Mouse (Mus musculus) myocyte (in vitro differentiated cells): ENCODE data around the gene En1. TPM values are rescaled to one million over a fixed set of nuclear protein-coding genes. Genes with fewer than 3 reads are reported as not detected.

Experiments
- H3K27me3 ChIP-seq: one replicate; pipeline ENCODE4 v1.6.1; 2011; ENCODE audit not compliant: control insufficient read depth, insufficient read depth, insufficient read length
- H3K36me3 ChIP-seq: one replicate; pipeline ENCODE4 v1.6.1; 2011; ENCODE audit not compliant: control insufficient read depth, insufficient read depth
- H3K4me2 ChIP-seq: one replicate; pipeline ENCODE4 v1.6.1; 2011; ENCODE audit warnings: low read depth, control low read depth
- H3K4me3 ChIP-seq: one replicate; pipeline ENCODE4 v1.5.1; 2011; ENCODE audit warnings: mild to moderate bottlenecking, control low read depth, moderate library complexity
- H3K79me2 ChIP-seq: one replicate; pipeline ENCODE4 v1.6.1; 2011; ENCODE audit not compliant: control insufficient read depth, insufficient read depth
- H3ac ChIP-seq: one replicate; pipeline ENCODE4 v1.6.1; 2011; ENCODE audit not compliant: control insufficient read depth, insufficient read length
- CEBPB ChIP-seq: IDR thresholded peaks from 2 replicates; pipeline ENCODE4 v1.6.1; 2011; ENCODE audit warnings: mild to moderate bottlenecking, moderate library complexity; ENCODE audit not compliant: poor library complexity, insufficient read depth, severe bottlenecking
- E2F4 ChIP-seq: IDR thresholded peaks from one replicate; pipeline ENCODE4 v1.6.1; 2011; ENCODE audit warnings: mild to moderate bottlenecking, control low read depth, moderate library complexity; ENCODE audit not compliant: insufficient read depth
- MAX ChIP-seq: IDR thresholded peaks from one replicate; pipeline ENCODE4 v1.6.1; 2011; ENCODE audit warnings: low read depth, mild to moderate bottlenecking, control low read depth
- MYOD1 ChIP-seq, 3 experiments: IDR thresholded peaks; one replicate each; pipeline ENCODE4 v1.6.1; 2011; ENCODE audit warnings: control low read depth in 2 of 3, low read depth in 2 of 3, mild to moderate bottlenecking in 2 of 3, moderate library complexity in 1 of 3; ENCODE audit not compliant: insufficient read length in 2 of 3, control insufficient read depth in 1 of 3
- MYOG ChIP-seq, 3 experiments: IDR thresholded peaks; one replicate each; pipeline ENCODE4 v1.6.1; 2011; ENCODE audit warnings: control low read depth in 2 of 3, low read depth in 2 of 3, mild to moderate bottlenecking in 2 of 3; ENCODE audit not compliant: insufficient read length in 2 of 3, control insufficient read depth in 1 of 3, insufficient read depth in 1 of 3
- POLR2A ChIP-seq: IDR thresholded peaks from one replicate; pipeline ENCODE4 v1.6.1; 2011; ENCODE audit warnings: low read depth, mild to moderate bottlenecking, control low read depth, moderate library complexity; ENCODE audit not compliant: insufficient read length
- POLR2AphosphoS2 ChIP-seq: IDR thresholded peaks from one replicate; pipeline ENCODE4 v1.6.1; 2011; ENCODE audit warnings: low read depth, control low read depth; ENCODE audit not compliant: insufficient read length
- REST ChIP-seq: IDR thresholded peaks from one replicate; pipeline ENCODE4 v1.6.1; 2011; ENCODE audit warnings: mild to moderate bottlenecking, control low read depth, moderate library complexity; ENCODE audit not compliant: insufficient read depth, insufficient read length
- SRF ChIP-seq: IDR thresholded peaks from one replicate; pipeline ENCODE4 v1.6.1; 2011; ENCODE audit warnings: low read depth; ENCODE audit not compliant: control insufficient read depth, insufficient read length
- TCF12 ChIP-seq: IDR thresholded peaks from one replicate; pipeline ENCODE4 v1.6.1; 2011; ENCODE audit warnings: mild to moderate bottlenecking, control low read depth; ENCODE audit not compliant: poor library complexity, insufficient read depth, severe bottlenecking
- TCF3 ChIP-seq: IDR thresholded peaks from one replicate; pipeline ENCODE4 v1.6.1; 2011; ENCODE audit warnings: low read depth, control low read depth; ENCODE audit not compliant: insufficient read length
- USF1 ChIP-seq: IDR thresholded peaks from one replicate; pipeline ENCODE4 v1.6.1; 2011; ENCODE audit warnings: low read depth, mild to moderate bottlenecking, control low read depth, moderate library complexity
- polyA plus RNA-seq: library from polyadenylated mRNA; unstranded; fragments of >200 nt; fragmentation: generic; extraction: Trizol; gene quantifications from one replicate; pipeline ENCODE4 v1.2.1, GENCODE M21; 2012; ENCODE audit warnings: missing spikeins

The En1 gene
- polyA plus RNA-seq, 1 experiment: 6.9 TPM

DNA sequence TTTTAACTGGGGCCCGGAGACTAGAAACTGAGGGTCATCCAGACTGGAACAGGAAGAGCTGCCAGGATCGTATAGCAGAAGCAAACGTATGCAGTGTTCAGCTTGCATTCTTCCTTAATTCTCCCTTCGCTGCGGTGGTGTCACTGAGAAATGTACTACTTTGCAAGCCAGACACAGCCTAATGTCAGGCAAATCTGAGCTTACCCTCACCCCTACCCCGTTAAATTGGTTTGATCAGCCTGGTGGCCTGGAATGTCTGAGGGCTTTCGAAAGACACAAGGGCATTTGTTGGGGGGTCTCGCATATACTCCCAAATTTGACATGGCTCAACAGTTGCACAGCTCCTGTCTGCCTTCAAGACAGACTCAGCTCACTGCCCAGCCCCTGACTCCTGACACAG lies 47.9 kb downstream of the En1 start:
- H3K27me3 ChIP-seq: no peaks in the 10 kb centered on the region
- no peak for TF ChIP-seq E2F4
- no peak for TF ChIP-seq TCF12
- TF ChIP-seq TCF3: no peak
- no peak for TF ChIP-seq POLR2AphosphoS2
- no peak for TF ChIP-seq MYOG (IDR thresholded peaks at IDR 0.05; ENCODE audit: control insufficient read depth in 1 of 3, insufficient read depth in 1 of 3, insufficient read length in 2 of 3, low read depth in 2 of 3)
- no peak for TF ChIP-seq CEBPB
- no peak for TF ChIP-seq SRF
- H3K36me3 ChIP-seq: no peaks in the 10 kb centered on the region
- no peak overlapping the region for H3K4me2 ChIP-seq
- no peaks in the 10 kb centered on the region for H3K79me2 ChIP-seq
- no peak overlapping the region for H3ac ChIP-seq
- H3K4me3 ChIP-seq: no peak overlapping the region

DNA sequence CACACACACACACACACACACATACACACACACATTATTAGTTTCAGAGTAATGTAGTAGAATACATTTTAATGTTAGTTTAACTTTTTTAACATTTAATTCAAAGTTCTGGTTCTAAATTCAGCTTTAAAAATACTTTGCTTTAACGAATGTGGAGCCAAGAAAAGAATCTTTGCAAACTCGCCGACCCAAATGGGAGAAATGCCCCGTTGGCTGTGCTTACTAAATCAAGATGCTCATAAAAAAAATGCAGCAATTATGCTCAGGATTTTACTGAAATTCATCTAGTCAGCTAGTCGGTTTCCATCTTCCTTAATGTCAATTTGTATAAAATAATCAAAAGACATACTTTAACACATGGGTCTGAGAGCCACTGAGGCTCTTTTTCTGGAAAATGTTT lies 49.8 kb downstream of the En1 start:
- H3K4me2 ChIP-seq: no peak overlapping the region
- no peak for TF ChIP-seq REST
- no peak for TF ChIP-seq USF1
- TF ChIP-seq CEBPB: no peak
- TF ChIP-seq TCF3: no peak
- no peak for TF ChIP-seq POLR2AphosphoS2
- TF ChIP-seq E2F4: no peak
- no peak for TF ChIP-seq MYOG (IDR thresholded peaks at IDR 0.05; ENCODE audit: control insufficient read depth in 1 of 3, insufficient read depth in 1 of 3, insufficient read length in 2 of 3, low read depth in 2 of 3)
- no peak for TF ChIP-seq SRF
- TF ChIP-seq POLR2A: no peak
- TF ChIP-seq MYOD1 (IDR thresholded peaks at IDR 0.05; ENCODE audit: control insufficient read depth in 1 of 3, insufficient read length in 2 of 3, low read depth in 2 of 3): no peak
- TF ChIP-seq TCF12: no peak
- no peak for TF ChIP-seq MAX

DNA sequence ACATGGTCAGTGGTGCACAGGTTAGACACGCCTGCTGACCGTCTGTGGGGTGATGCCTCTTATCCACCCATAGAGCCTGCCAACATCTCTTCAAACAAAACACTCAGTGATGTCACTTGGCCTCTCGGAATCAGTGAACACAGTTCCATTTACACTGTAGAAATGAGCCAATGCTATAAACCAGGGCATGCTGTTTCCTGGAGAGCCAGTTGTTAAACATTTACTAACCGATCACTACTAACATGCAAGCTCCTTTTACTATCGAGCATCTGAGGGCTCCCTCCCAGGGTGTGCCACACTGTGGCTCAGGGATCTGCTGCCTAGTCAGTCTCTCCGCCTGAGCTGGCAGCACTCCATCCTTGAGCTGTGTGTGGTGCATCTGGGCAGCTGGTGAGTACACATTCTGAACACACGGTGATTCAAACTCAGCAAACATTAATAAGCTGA lies 52.8 kb downstream of the En1 start:
- H3ac ChIP-seq: no peak overlapping the region
- H3K4me3 ChIP-seq: no peak overlapping the region
- no peaks in the 10 kb centered on the region for H3K36me3 ChIP-seq
- no peaks in the 10 kb centered on the region for H3K79me2 ChIP-seq
- TF ChIP-seq E2F4: no peak
- no peak for TF ChIP-seq CEBPB
- no peak for TF ChIP-seq REST
- TF ChIP-seq TCF3: no peak
- no peak for TF ChIP-seq USF1
- TF ChIP-seq POLR2AphosphoS2: no peak
- TF ChIP-seq TCF12: no peak
- peak overlapping the region; percentile 5 for H3K4me2 ChIP-seq
- H3K27me3 ChIP-seq: no peaks in the 10 kb centered on the region

More for the DNA sequence above, 49.8 kb downstream of the En1 start:
- no peaks in the 10 kb centered on the region for H3K27me3 ChIP-seq
- no peak overlapping the region for H3K4me3 ChIP-seq
- H3ac ChIP-seq: no peak overlapping the region
- H3K79me2 ChIP-seq: no peaks in the 10 kb centered on the region
- no peaks in the 10 kb centered on the region for H3K36me3 ChIP-seq

Other genes with a start within 250 kb of the En1 start
- not detected for gene Marco, start 97.4 kb upstream of the En1 start, polyA plus RNA-seq